Mouse (Mus musculus): ENCODE data around the gene Dlgap4. TPM values are rescaled to one million over a fixed set of nuclear protein-coding genes. Genes with fewer than 3 reads are reported as not detected.

Gene Dlgap4
- total and polyA plus RNA-seq, 3 experiments: 12.4 to 38.5 (median 12.7) TPM

DNA sequence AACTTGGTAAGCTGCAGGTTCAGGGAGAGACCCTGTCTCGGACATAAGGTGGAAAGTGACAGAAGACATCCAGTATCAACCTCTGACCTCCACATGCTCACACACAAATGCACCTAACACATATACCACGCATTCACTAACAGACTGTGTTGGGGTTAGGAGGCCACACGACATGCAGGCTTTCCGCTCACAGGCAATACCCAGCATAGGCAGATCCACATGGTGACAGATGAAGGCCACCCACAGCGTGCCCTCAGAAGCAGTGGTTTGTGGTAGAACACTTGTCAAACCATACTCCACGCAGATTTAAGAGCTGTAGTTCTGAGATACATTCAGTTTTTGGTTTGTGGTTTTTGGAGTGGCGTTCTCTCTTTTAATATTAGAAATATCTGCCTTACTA lies 44.9 kb upstream of the Dlgap4 start:
- DNase-seq (ENCODE audit: extremely low read depth): no peak
- Histone ChIP-seq H3K4me2 (ENCODE audit: insufficient read depth, low read depth, poor library complexity, severe bottlenecking) (no peak overlapping the region), H3K4me1 (ENCODE audit: control insufficient read depth in 1 of 2, insufficient read depth in 2 of 2) (no peaks in the 10 kb centered on the region), H3K27me3 (replicated peaks) (no peaks in the 10 kb centered on the region), H3K4me3 (replicated peaks in 1 of 3; ENCODE audit: low read depth in 2 of 3, low read length in 2 of 3, poor library complexity in 1 of 3) (no peak overlapping the region), H3K9me3 (replicated peaks; ENCODE audit: low read length) (no peaks in the 10 kb centered on the region), H3K79me2 (replicated peaks; ENCODE audit: control insufficient read depth, extremely low read depth, insufficient read depth, poor library complexity, severe bottlenecking) (no peaks in the 10 kb centered on the region), H3K27ac (ENCODE audit: insufficient read depth, low read depth) (no peak overlapping the region), H3K9ac (ENCODE audit: insufficient read depth, low read depth) (no peak overlapping the region), H3K36me3 (replicated peaks in 1 of 2; ENCODE audit: control insufficient read depth in 1 of 2, insufficient read depth in 1 of 2, low read length in 1 of 2) (peaks cover 34 to 65% of the 10 kb centered on the region in 2 experiments)
- dilution Hi-C loops (cut with MboI; ENCODE audit: extremely low pct_ligation_motif_present, extremely low pct_unique_long_range_greater_than_20kb, low sequenced_read_pairs): no loop called here
- TF ChIP-seq JUND (conservative IDR thresholded peaks at IDR 0.05; ENCODE audit: low read depth, low read length) (no peak), ELF1 (IDR thresholded peaks at IDR 0.05; ENCODE audit: low read depth, low read length) (no peak), CTCF (conservative IDR thresholded peaks at IDR 0.05 in 1 of 2, IDR thresholded peaks at IDR 0.05 in 1 of 2; ENCODE audit: low read depth in 2 of 2, low read length in 2 of 2) (no peak), PAX5 (IDR thresholded peaks at IDR 0.05; ENCODE audit: low read length) (no peak), CHD1 (IDR thresholded peaks at IDR 0.05; ENCODE audit: low read depth, low read length) (no peak), USF2 (conservative IDR thresholded peaks at IDR 0.05; ENCODE audit: low read depth, low read length) (no peak), POLR2A (IDR thresholded peaks at IDR 0.05; ENCODE audit: low read depth, low read length) (no peak), TBP (conservative IDR thresholded peaks at IDR 0.05; ENCODE audit: low read depth, low read length) (no peak), E2F4 (IDR thresholded peaks at IDR 0.05; ENCODE audit: insufficient replicate concordance, low read depth, low read length) (no peak), IRF4 (IDR thresholded peaks at IDR 0.05; ENCODE audit: low read depth, low read length) (no peak), GABPA (IDR thresholded peaks at IDR 0.05; ENCODE audit: insufficient replicate concordance, low read depth, low read length) (no peak)
- in situ Hi-C loops (cut with MboI; ENCODE audit: low pct_ligation_motif_present, low pct_unique_long_range_greater_than_20kb, low sequenced_read_pairs): no loop called here

- TF ChIP-seq CHD2 (IDR thresholded peaks at IDR 0.05; ENCODE audit: low read length) (no peak), MXI1 (IDR thresholded peaks at IDR 0.05; ENCODE audit: low read depth, low read length) (no peak), CTCF (conservative IDR thresholded peaks at IDR 0.05 in 1 of 2, IDR thresholded peaks at IDR 0.05 in 1 of 2; ENCODE audit: low read depth in 2 of 2, low read length in 2 of 2) (no peak), MAZ (IDR thresholded peaks at IDR 0.05; ENCODE audit: low read depth, low read length) (no peak), SIN3A (IDR thresholded peaks at IDR 0.05; ENCODE audit: low read length) (no peak), GABPA (IDR thresholded peaks at IDR 0.05; ENCODE audit: insufficient replicate concordance, low read depth, low read length) (no peak), USF1 (IDR thresholded peaks at IDR 0.05; ENCODE audit: low read depth, low read length) (no peak), BHLHE40 (IDR thresholded peaks at IDR 0.05; ENCODE audit: low read depth, low read length) (no peak), NRF1 (IDR thresholded peaks at IDR 0.05; ENCODE audit: low read depth, low read length) (no peak), IRF4 (IDR thresholded peaks at IDR 0.05; ENCODE audit: low read depth, low read length) (no peak), MAX (IDR thresholded peaks at IDR 0.05; ENCODE audit: low read length) (no peak), E2F4 (IDR thresholded peaks at IDR 0.05; ENCODE audit: insufficient replicate concordance, low read depth, low read length) (no peak), TCF12 (IDR thresholded peaks at IDR 0.05; ENCODE audit: low read depth, low read length) (no peak), KAT2A (IDR thresholded peaks at IDR 0.05; ENCODE audit: insufficient replicate concordance, low read length) (no peak), ZKSCAN1 (IDR thresholded peaks at IDR 0.05; ENCODE audit: borderline replicate concordance, low read depth, low read length) (no peak), NELFE (IDR thresholded peaks at IDR 0.05; ENCODE audit: low read depth, low read length) (no peak), ZMIZ1 (IDR thresholded peaks at IDR 0.05; ENCODE audit: low read depth, low read length) (no peak), JUND (conservative IDR thresholded peaks at IDR 0.05; ENCODE audit: low read depth, low read length) (no peak), ELF1 (IDR thresholded peaks at IDR 0.05; ENCODE audit: low read depth, low read length) (no peak)
- no peaks in the 10 kb centered on the region for H3K4me1 ChIP-seq (ENCODE audit: control insufficient read depth in 1 of 2, insufficient read depth in 2 of 2)
- in situ Hi-C loops (cut with MboI; ENCODE audit: low pct_ligation_motif_present, low pct_unique_long_range_greater_than_20kb, low sequenced_read_pairs) (no loop called here), dilution Hi-C loops (cut with MboI; ENCODE audit: extremely low pct_ligation_motif_present, extremely low pct_unique_long_range_greater_than_20kb, low sequenced_read_pairs) (no loop called here)
- H3K27me3 ChIP-seq (replicated peaks): no peaks in the 10 kb centered on the region
- peaks cover 31 to 59% of the 10 kb centered on the region in 2 experiments for H3K36me3 ChIP-seq (replicated peaks in 1 of 2; ENCODE audit: control insufficient read depth in 1 of 2, insufficient read depth in 1 of 2, low read length in 1 of 2)
- H3K79me2 ChIP-seq (replicated peaks; ENCODE audit: control insufficient read depth, extremely low read depth, insufficient read depth, poor library complexity, severe bottlenecking): no peaks in the 10 kb centered on the region
- H3K4me3 ChIP-seq (replicated peaks in 1 of 3; ENCODE audit: low read depth in 2 of 3, low read length in 2 of 3, poor library complexity in 1 of 3): no peak overlapping the region
- H3K9me3 ChIP-seq (replicated peaks; ENCODE audit: low read length): no peaks in the 10 kb centered on the region
- H3K27ac ChIP-seq (ENCODE audit: insufficient read depth, low read depth): no peak overlapping the region
- no peak for DNase-seq (ENCODE audit: extremely low read depth)
- no peak overlapping the region for H3K4me2 ChIP-seq (ENCODE audit: insufficient read depth, low read depth, poor library complexity, severe bottlenecking)
- H3K9ac ChIP-seq (ENCODE audit: insufficient read depth, low read depth): no peak overlapping the region
These were observed 44.2 kb upstream of the Dlgap4 start for GRCm38 (mm10) chr2:156569261-156569660.
